Mouse (Mus musculus) olfactory bulb, adult 2 months (tissue): ENCODE results near the gene Spint2. TPM values are rescaled to one million over a fixed set of nuclear protein-coding genes. Genes with fewer than 3 reads are reported as not detected.
A peak's percentile ranks its signal among the peaks of the same experiment; 100 is the strongest.

Source experiments
- H3K27ac ChIP-seq: fragments of 200-500 bp; 2 replicates; pipeline ENCODE4 v1.5.1; 2012; ENCODE audit warnings: low read depth, low read length; ENCODE audit not compliant: insufficient read depth
- H3K4me1 ChIP-seq: fragments of 200-500 bp; 2 replicates; pipeline ENCODE4 v1.6.1; 2012; ENCODE audit warnings: low read length; ENCODE audit not compliant: control insufficient read depth, insufficient read depth
- H3K4me3 ChIP-seq: fragments of 200-500 bp; 2 replicates; pipeline ENCODE4 v1.5.1; 2012; ENCODE audit warnings: mild to moderate bottlenecking, low read depth, low read length, moderate library complexity; ENCODE audit not compliant: insufficient read depth
- CTCF ChIP-seq: fragments of 200-500 bp; IDR thresholded peaks from 2 replicates; pipeline ENCODE4 v1.5.1; 2012; ENCODE audit warnings: low read depth, mild to moderate bottlenecking, low read length, moderate library complexity; ENCODE audit not compliant: insufficient read depth
- POLR2A ChIP-seq: fragments of 200-500 bp; IDR thresholded peaks from 2 replicates; pipeline ENCODE4 v1.6.1; 2012; ENCODE audit warnings: mild to moderate bottlenecking, low read depth, low read length, moderate library complexity; ENCODE audit not compliant: insufficient read depth
- WGBS: fragments of 180-500 bp; shearing (Covaris S2); methylation state at CpG from one replicate; pipeline ENCODE4 v1.1.7; 2018; 5-methylcytosine and 5-hydroxymethylcytosine counted together
- polyA plus RNA-seq: library from polyadenylated mRNA; stranded (reverse); fragments of >200 nt; gene quantifications from 2 replicates; pipeline ENCODE4 v1.2.4, GENCODE M21; 2012; ENCODE audit warnings: low replicate concordance; ENCODE audit not compliant: missing spikeins, insufficient read depth, insufficient read length

The Spint2 gene
- polyA plus RNA-seq, 1 experiment, result not detected

DNA sequence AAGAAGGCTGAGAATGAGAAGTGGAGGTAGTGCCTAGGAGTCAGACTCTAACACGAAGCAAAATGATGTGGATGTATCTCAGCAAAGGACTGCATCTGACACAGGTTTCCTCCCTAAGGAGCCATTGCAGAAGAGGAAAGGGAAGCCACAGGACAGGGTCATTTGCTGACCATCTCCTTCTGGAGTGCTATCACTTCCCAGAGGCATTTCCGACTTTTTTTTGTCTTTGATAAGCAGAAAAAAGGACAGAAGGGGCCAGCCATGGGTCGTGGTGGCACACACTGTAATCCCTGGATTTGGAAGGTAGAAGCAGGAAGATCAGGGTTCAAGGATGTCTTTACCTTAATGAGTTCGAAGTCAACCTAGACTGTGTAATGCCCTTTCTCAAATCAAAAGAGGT, 45.1 kb downstream of the Spint2 start:
- Histone ChIP-seq H3K4me1 (peaks cover 11% of the 10 kb centered on the region; the same call in 1 of the 2 replicates), H3K27ac (no peak overlapping the region), H3K4me3 (no peak overlapping the region)
- WGBS, result 85% methylated on average over 4 of the region's 4 CpGs
- no peak for TF ChIP-seq POLR2A
- no peak for TF ChIP-seq CTCF

DNA sequence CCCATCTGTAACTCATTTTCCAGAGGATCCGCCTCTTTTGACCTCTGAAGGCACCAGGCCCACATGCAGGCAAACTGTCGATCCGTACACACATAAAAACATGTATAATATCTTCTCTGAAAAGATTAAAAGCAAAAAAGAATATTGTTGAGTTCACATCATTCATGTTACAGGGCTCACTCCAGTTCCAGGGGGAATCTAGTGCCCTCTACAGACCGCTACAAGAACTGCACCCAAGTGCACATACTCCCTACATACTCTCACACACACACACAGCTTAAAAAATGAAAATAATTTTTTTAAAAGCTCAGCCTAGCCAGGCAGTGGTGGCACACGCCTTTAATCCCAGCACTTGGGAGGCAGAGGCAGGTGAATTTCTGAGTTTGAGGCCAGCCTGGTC, 47.1 kb downstream of the Spint2 start:
- WGBS, result 84% methylated on average over 5 of the region's 5 CpGs
- Histone ChIP-seq H3K27ac (no peak overlapping the region), H3K4me3 (no peak overlapping the region), H3K4me1 (peaks cover 9% of the 10 kb centered on the region; the same call in 1 of the 2 replicates)
- TF ChIP-seq POLR2A (no peak), CTCF (no peak)

DNA sequence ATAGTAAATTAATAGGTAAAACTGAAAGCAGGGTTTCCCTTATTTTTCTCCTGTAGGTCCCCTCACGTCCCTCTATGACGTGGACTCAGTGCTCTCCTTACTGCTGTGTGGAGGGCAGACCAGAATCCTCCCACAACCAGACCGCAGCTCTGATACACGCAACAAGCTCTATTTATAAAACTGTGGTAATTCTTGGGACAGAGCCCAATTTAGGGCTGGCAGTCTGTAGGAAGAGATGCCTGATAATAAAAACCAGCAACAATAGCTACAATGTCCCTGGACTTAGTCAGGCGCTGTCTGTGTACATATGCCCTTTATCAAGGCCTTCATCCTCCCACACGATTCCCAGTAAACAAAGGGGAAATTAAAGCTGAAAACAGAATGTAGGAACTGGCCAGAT, 48.0 kb downstream of the Spint2 start:
- H3K4me1 ChIP-seq, result peaks cover 8% of the 10 kb centered on the region; the same call in 1 of the 2 replicates
- TF ChIP-seq POLR2A (no peak), CTCF (no peak)
- WGBS, result 26% methylated on average over 6 of the region's 6 CpGs
- no peak overlapping the region for H3K4me3 ChIP-seq
- H3K27ac ChIP-seq, result peak overlapping the region; percentile 88

DNA sequence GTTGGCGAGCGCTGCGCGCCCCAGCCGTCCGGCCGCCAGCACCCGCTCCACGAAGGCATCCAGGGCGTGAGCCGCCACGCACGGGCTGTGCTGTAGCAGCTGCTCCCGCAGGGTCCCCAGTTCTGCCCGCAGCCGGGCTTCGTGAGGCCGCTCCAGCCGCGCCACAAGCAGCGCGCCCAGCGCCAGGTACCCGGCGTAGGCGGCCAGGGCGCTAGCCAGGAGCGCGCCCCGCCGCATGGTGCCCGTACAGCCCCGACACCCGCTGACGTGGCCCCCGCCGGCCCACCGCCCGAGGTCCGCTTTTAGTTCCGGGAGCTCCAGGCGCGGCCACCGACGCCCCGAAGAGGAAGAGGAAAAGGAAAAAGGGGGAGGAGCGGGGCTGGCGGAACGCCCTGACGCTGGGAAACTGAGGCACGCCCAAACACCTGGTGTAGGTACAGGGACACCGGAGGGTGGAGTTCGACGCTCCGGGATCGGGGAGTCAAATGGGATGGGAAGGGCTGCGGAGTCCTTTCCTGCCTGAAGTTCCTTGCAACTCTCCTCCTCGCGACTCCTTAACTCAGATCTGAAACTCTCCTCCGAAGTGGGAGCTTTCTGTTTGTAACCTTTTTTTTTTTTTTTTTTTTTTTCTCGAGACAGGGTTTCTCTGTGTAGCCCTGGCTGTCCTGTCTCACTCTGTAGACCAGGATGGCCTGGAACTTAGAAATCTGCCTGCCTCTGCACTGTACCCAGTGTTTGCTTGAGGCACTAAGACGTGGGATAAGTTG, 49.3 kb downstream of the Spint2 start, which contains the start of gene Kcnk6:
Gene Kcnk6, minus strand, starts transcription at position 269 of the 767 bp plus-strand sequence.
- H3K4me3 ChIP-seq, result peak within 1 kb of the TSS; percentile 39
- no peak within 1 kb of the TSS for H3K27ac ChIP-seq
- H3K4me1 ChIP-seq, result peaks cover 8% of the 10 kb centered on the region; the same call in 1 of the 2 replicates
- WGBS, result 2% methylated on average over 62 of the region's 62 CpGs
- TF ChIP-seq CTCF (no peak), POLR2A (no peak)

DNA sequence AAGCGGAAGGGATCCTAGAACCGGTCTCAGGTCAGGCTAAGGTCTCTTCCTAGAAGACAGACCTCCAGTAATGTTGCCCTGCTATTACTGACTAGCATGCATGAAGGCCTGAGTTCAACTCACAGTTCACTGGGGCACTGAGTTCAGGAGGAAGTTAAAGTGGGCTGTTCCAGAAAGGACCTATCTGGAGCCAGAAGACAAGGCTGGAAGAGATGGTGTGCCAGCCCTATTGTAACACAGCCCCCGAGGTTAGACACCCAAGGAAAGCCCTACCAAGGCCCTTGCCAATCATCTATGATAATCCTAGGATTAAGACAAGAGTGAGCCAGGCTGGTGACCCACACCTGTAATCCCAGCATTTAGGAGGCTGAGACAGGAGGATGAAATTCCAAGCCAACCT, 50.2 kb downstream of the Spint2 start:
- TF ChIP-seq CTCF (no peak), POLR2A (no peak)
- Histone ChIP-seq H3K4me1 (peaks cover 8% of the 10 kb centered on the region; the same call in 1 of the 2 replicates), H3K27ac (no peak overlapping the region), H3K4me3 (peak overlapping the region; percentile 39; the same call in 1 of the 2 replicates)
- WGBS, result 69% methylated on average over 3 of the region's 3 CpGs

DNA sequence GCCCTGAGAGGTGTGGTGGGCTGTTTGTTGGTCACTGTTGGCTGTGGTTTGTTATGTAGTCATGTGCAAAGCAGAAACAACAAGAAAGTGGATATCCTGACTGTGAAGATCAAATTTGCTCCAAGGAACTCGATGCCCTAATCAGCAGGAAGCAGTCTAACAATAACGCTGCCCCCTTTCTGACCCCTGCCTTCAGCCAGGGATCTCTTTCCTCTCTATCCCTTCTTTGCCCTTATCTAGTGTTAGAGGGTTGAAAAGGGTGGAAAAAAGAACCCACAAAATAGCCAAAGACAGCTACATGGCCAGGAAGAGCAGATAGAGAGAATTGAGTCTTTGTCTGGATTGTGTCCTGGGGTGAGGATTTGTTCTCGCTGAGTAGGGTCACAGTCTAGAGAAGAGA, 51.2 kb downstream of the Spint2 start:
- 43% methylated on average over 3 of the region's 3 CpGs for WGBS
- Histone ChIP-seq H3K4me3 (no peak overlapping the region), H3K27ac (no peak overlapping the region), H3K4me1 (peaks cover 10% of the 10 kb centered on the region)
- TF ChIP-seq POLR2A (no peak), CTCF (no peak)

DNA sequence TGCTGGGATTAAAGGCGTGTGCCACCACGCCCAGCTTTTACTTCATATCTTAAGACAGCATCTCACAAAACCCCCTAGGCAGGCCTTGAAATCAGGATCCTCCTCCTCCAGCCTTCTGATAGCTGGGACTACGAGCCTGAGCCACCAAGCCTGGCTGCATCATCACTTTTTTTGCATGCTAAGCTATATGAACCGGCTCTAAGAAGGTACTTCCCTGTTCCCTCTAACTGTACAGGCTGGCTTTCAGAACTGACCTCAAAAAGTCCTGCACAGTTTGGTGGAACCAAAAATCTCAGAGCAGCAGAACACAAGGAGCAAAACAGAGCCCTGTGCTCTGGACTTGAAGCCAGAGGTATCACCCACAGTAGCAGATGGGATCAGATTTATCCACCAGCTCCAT, 53.5 kb downstream of the Spint2 start:
- Histone ChIP-seq H3K4me3 (no peak overlapping the region), H3K4me1 (peaks cover 19% of the 10 kb centered on the region), H3K27ac (no peak overlapping the region)
- 86% methylated on average over 4 of the region's 4 CpGs for WGBS
- no peak for TF ChIP-seq CTCF
- no peak for TF ChIP-seq POLR2A

DNA sequence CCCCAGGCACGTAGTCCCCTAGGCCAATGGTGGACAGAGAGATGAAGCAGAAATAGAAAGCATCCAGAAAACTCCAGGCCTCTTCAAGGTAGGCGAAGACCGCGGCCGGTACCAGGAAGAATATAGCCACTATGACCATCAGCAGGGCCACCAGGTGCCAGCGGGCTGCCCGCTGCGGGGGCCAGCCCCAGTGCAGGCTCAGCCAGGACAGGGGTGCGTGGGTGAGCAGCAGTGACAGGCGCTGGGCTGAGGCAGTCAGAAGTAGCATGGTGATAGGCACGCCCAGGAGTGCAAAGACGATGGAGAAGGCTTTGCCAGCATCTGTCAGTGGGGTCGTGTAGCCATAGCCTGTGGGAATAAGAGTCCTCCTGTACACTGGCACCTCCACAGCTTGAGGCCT, 56.2 kb downstream of the Spint2 start:
- no peak overlapping the region for H3K4me3 ChIP-seq
- H3K27ac ChIP-seq, result no peak overlapping the region
- peaks cover 11% of the 10 kb centered on the region for H3K4me1 ChIP-seq
- TF ChIP-seq CTCF (no peak), POLR2A (no peak)
- 79% methylated on average over 13 of the region's 13 CpGs for WGBS

DNA sequence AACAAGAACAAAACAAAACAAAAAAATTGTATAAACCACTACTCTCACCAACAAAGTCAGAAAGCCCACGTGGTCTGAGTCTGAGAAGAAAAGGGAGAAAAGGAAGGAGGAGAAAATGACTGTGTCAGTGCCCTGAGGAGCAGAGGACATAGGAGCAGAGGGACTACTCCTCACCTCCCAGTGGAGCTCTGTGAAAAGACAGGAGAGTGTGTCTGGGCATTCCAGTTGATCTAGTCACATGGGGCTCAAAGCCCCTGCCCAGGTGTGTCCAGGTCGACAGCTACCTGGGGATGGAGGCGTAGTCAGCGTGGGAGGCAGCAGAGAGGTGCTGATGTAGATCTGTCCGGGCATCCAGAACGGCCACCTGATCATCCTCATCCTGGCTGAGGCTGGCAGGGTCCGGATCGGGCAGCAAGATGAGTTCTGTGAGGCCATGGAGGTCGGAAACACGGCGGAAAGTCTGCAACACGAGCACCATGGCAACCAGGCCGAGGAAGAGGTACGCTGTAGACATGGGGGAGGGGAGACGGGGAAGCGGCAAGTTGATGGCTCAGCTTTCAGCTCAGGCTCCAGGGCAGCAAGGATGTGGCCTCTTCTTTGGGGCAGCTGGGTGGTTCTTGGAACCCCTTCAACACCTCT, 56.8 kb downstream of the Spint2 start:
- TF ChIP-seq POLR2A (no peak), CTCF (no peak)
- Histone ChIP-seq H3K4me3 (peak overlapping the region; percentile 9; the same call in 1 of the 2 replicates), H3K27ac (no peak overlapping the region), H3K4me1 (peaks cover 11% of the 10 kb centered on the region)
- 20% methylated on average over 16 of the region's 16 CpGs for WGBS
